Mouse (Mus musculus) right cerebral cortex, postnatal 14 days (tissue): ENCODE measurements at regions not wholly inside any gene's neighbourhood (a gene's known extent, or its start where the extent isn't known, plus 50 kb on each side); places are given as distances from the start of the nearest gene placed in this dataset.
"Not testable (repeated sequence)": the region's sequence is repeated elsewhere in the genome, so short reads cannot be mapped to it uniquely, and the experiment has no call there.

ENCODE experiments used
- DNase-seq: peaks from one replicate; pipeline ENCODE4 v3.0.0; 2022

DNA sequence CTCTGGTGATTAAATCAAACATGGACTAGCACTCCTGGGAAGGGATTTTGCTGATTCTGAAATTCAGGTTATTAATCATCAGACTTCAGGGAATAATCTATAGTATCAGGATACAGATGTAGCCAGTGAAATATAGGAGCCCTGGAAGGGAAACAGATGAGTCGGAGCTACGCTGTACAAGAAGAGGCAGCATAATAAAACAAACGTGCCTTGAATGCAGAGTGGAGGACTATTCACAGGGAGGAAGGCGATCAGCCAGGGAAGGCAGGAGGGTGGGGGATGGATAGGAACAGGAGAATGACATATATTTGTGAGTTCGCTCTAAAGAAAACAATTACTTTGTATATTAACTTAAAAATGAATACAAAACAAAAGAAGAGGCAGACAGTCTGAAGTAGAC is 286.6 kb upstream of the Got2 start:
- DNase-seq, result no peak

DNA sequence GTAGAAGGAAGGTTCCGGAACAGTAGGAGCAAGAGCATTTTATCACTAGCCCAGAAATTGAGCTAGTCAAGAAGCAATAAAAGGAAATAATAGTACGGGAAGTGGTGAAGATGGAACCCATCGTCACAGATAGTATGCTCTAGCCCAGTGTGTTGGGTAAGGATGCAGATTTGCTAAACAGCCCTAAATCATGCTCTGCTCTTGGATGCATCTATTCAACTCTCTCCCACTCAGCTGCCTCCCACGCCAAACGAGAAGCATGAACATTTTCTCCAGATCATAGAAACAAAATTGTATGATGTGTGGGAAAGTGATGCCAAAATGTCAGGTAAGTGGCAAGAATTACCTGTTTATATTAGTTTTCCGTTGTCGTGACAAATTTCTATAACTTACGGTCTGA is 276.6 kb upstream of the Got2 start:
- DNase-seq, result no peak

DNA sequence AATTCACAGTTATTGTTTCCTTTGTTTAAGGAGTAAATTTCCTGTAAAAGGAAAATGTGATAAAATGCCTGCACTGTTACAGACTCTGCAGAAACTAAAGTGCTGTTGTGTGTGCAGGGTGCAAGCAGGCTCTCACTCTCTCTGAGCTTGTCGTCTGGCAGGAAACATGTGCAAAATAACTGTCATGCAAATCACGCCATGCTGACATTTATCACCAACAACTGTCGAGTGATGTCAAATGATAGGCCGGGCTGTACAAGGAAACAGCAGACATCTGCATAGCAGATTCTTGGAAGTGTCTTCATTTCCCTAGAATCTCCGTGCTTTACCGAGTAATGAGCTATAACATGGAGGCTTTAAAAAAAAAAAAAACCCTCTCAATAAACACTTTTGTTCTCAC is 271.6 kb upstream of the Got2 start:
- DNase-seq, result no peak

DNA sequence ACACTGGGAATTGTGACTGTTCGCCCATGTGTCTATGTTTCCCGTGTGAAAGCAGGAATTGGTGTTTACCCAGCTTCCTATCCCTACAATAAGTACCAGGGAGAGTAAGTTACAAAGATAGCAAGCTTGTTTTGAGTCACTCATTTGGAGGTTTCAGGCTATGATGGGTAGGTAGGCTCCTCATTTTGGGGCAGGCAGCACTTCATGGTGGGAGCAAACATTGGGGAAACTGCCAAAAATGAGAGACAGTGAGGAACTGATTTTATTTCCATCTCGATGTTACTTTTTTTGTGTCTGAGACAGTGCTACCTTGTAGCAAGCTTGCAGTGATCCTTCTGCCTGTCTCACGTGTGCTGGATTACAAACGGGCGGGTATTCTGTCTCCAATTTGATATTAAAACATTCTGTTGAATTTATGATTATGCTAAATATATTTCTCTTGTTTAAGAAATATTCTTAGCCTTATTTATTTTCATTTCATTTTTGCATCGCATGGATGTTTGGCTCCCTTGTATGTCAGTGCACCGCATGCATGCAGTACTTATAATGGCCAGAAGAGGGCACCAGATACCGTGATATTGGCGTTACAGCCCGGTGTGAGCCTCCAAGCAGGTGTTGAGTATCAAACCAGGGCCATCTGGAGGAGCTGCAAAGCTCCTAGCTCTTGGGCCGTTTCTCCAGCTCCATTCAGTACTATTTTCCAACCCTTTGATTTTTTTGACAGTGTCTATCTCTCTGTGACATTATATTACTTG is 264.3 kb upstream of the Got2 start:
- peak; percentile 62 for DNase-seq

GRCm38 (mm10) chr8:96152056-96152455 is 263.7 kb upstream of the Got2 start:
- DNase-seq, result peak; percentile 26

DNA sequence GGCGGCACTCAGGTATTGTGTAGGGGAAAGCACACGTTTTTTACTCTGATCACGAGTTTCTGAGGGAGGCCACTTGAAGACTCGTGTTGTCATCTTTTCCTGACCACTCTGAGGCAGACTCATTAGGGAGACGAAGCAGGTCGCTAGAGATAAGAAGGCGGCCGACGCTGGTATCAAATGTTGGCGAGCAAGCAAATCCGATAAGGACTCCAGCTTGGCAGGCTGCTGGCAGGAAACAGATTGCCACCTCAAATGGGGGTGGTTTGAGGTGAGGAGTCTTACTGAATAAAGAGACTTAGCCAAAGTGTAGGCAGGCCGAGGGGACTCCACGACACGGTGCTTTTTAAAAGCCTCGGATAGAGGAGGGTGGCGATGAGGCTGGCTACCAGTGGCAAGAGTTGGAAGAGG is 262.7 kb upstream of the Got2 start:
- peak; percentile 25 for DNase-seq

GRCm38 (mm10) chr8:96132183-96132582 is 243.8 kb upstream of the Got2 start:
- no peak for DNase-seq

- DNase-seq, result no peak
Observed at GRCm38 (mm10) chr8:96128329-96128728, 240.0 kb upstream of the Got2 start.

DNA sequence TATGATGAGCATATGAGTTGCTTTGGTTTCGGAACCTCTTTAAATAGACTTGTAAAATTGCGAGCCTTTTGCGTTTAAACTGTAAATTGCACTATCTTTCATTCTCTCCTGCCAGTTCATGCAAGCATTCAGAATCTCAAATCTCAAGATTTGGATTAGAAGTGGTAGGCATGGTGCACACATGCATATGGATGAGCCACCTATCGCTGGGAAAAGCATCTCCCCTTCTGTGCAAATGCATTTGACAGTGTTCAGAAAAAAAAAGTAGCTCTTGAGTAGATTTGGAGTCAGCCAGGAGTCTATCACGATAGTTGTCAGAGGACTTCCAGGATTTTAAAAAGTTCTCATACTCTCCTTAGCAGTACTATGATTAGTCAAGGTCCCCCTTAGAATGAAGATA is 212.5 kb upstream of the Got2 start:
- DNase-seq, result no peak

DNA sequence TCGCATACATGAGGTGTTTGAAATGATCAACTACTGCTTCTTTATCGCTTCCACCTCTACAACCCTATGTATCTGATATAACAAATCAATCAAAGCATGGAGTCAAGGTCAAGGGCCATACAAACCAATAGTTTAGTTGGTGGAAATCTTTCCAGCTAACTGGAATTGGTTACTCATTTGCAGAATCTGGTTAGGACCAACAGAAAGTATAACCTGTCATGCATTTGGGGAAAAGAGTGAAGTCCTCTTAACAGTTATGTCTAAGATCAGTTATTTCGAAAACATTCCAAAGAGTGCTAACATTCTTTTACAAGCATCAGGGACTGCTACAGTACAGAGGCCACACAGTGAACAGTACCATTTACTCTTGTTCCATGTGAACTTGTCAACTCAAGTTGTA is 204.6 kb upstream of the Got2 start:
- DNase-seq, result no peak

DNA sequence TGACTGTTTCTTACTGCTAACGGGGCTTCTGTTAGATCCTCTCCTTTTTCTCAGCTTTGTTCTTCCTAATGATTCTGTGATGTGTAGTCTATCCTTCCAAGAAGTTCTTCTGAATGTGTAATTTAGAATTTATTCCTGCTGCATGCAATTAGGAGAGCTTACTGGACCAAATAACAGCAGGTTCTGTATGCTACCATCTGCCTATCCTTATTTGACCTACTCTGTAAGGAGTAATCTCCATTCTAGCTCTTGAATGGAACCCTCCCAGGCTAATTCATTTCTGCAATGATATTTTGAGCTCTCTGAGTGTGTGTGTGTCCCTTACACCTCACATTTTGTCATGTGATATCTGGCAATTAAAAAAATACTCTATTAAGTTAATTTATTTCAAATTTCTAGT is 201.9 kb upstream of the Got2 start:
- no peak for DNase-seq

- DNase-seq, result no peak
Observed at GRCm38 (mm10) chr8:96068306-96068705, 180.0 kb upstream of the Got2 start.

DNA sequence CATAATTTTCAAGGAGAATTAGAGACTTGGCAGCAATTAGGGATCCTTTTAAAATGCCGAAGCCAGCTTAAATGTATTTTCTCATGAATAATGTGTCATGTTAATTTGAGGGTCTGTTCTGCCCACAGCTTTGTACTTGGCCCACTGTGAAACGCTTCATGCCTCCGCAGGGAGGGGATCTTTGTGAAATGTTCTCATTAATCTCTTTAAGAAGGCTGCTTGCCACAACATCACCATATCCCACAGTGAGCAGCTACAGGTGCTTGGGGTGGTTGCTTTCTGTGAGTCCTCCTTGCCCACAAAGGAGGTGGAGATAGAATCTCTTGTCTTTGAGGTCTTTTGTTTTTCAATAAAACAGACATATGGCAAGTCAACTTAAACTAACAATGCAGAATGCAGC is 159.3 kb upstream of the Got2 start:
- no peak for DNase-seq

DNA sequence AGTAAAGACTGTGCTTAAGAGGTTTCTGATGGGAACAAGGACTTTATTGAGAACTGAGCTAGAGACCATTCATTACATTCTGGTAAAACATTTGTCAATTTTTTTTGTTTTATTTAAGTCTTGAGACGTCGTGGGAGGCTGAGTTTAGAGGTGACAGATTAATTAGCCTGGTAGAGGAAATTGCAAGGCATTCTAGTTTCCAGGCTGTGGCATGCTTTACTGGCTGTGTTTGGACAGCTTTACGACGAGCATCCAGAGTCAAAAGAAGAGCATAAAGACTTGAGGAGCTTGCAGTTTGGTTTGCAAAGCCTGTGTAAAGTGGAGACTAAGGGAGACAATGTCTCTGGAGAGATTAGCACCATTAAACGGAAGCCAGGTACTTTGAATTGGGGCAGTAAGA is 154.0 kb upstream of the Got2 start:
- no peak for DNase-seq

DNA sequence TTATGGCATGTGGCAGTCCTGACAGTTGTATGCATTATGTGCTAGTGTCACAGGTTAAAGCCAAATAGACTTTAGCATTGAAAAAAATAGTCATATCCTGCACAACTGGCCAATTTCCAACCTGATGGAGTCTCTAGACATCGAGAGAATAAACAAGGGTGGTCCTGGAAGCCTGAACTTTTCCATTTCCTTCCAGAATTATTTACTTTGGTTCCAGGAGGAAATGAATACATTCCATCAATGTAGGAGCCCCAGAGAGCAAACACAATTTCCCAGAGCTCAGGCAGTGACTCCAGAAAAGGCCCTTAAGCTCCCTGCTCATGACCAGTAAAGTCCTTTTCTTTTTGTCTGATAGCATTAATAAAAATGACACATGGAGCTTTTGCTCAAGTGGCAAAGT is 151.9 kb upstream of the Got2 start:
- DNase-seq, result no peak

GRCm38 (mm10) chr8:96018742-96019141 is 130.4 kb upstream of the Got2 start:
- not testable (repeated sequence) for DNase-seq

DNA sequence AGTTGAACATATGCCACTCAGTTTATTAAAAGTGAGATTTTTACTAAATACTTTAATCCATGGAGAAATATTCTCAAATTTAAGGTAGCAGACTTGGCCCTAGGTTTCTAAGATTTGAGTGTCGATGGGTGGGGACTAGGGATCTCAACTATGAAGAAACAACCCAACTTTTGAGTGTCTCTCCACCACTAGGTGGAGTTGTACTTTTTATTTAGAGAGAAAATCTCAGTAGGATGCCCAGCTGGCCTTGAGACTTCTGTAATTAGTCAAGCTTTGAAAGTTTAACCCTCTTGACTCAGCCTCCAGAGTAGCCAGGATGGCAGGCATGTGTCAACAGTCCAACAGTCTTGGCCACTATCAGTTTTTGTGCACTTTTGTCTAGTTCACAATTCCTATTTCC is 123.7 kb upstream of the Got2 start:
- DNase-seq, result no peak

- DNase-seq, result no peak
Observed at GRCm38 (mm10) chr8:95991826-95992463, 103.6 kb upstream of the Got2 start.

- DNase-seq, result no peak
Observed at GRCm38 (mm10) chr8:95988616-95989380, 100.5 kb upstream of the Got2 start.

GRCm38 (mm10) chr8:95987011-95987440 is 98.7 kb upstream of the Got2 start:
- DNase-seq, result no peak

- no peak for DNase-seq
Observed at GRCm38 (mm10) chr8:95986410-95986809, 98.1 kb upstream of the Got2 start.

DNA sequence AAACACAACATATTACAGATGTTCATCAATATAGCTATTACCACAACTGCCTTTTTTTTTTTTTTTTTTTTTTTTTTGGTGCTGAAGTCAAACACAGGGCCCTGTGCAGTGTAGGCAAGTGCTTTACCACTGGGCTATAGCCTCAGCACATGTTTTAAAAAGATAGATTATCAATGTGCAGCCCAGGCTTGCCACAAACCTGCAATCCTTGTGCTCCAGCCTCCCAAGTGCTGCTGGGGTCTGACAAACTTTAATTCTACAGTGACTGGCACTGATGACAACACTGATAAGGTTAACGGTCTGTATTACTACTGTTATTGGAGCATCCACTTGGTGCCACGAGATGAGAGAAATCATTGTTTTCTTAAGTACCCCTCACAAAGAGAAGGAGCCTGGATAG is 95.3 kb upstream of the Got2 start:
- DNase-seq, result no peak

DNA sequence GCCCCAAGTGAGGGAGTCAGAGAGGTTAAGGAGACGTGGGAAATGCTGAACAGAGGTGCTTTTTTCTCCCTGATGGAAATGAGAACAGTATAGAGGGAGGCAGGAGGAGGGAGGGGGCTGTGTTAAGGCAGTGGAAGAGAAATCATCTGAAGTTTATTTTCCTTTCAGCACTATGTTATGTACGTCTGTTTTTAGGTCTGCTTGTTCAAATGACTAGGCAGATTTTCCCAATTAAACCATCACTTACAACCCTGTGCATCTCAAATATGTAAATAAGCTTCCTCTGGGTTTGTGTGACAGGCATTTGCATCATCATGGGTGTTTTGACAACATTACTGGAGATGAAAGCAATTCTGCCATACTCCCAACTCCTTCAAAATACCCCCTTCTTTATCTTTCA is 92.1 kb upstream of the Got2 start:
- DNase-seq, result no peak

DNA sequence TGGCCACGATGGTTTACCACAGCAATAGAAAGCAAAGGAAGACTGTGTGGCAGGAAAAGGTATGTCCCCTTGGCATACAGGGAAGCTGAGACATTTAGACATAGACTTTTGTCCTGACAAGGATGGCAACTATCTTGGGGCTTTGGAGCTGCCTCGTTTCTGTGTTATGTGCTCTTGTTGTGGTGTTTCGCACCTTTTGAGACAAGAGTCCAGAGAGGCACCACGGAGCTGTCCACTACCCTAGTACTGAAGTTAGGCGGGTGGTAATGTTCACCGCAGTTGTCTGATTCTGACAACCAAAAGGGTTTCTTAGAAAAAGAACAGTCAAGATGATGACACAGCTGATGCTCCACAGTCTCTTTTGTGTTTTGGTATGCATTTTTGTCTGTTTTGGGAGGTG is 90.9 kb upstream of the Got2 start:
- DNase-seq, result no peak
